Mouse (Mus musculus): ENCODE measurements at regions not wholly inside any gene's neighbourhood (a gene's known extent, or its start where the extent isn't known, plus 50 kb on each side); places are given as distances from the start of the nearest gene placed in this dataset.

DNA sequence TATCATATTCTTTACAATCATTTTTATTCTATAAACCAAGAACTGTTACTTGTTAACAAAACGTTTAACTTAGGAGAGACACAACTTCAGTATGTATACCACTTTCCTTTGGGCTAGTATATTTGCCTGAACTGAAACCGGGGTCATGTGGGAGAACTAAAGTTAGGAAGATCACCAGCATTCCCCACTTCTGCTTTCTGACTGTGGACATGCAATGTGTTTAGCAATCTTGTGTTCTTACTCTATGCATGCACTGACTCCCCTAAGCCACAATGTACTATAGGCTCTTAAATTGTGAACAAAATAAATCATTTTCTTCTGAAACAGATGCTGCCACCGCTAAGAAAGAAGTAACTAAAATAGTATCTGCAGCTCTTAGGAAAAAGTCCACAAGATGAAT, 412.7 kb upstream of the Lingo2 start:
- TF ChIP-seq CTCF (IDR thresholded peaks at IDR 0.05; ENCODE audit: low read depth) (no peak), EP300 (IDR thresholded peaks at IDR 0.05; ENCODE audit: low read depth) (no peak)

Data from liver, postnatal 0 days (tissue).